10 mouse cellular contexts compared by ENCODE assay signal in genomic region chr17:36042055-36042454, GRCm38 (mm10). TPM values are rescaled to one million over a fixed set of nuclear protein-coding genes. Genes with fewer than 3 reads are reported as not detected.
DNase-seq lines count a peak whose midpoint lies in the region; ATAC-seq and TF ChIP-seq lines count a peak whose summit lies in the region.
"Not testable (repeated sequence)": the region's sequence is repeated elsewhere in the genome, so short reads cannot be mapped to it uniquely, and the experiment has no call there.
"Had no signal": no experiment of that assay in that cellular context is flagged by ENCODE, and none has a peak within 500 bp of the region (broad histone marks: within the 10 kb centered on the region; RNA-seq: fewer than 3 reads in every experiment).

No protein-coding gene starts in this region.

- H3K27me3 ChIP-seq in embryonic facial prominence, embryonic 14.5 days (replicated peaks; ENCODE audit: control insufficient read depth, insufficient read depth, low read length); hindbrain, embryonic 14.5 days (ENCODE audit: control insufficient read depth, insufficient read depth, low read length); lung, postnatal 0 days (replicated peaks; ENCODE audit: insufficient read depth, low read length); neural tube, embryonic 11.5 days (ENCODE audit: control insufficient read depth, insufficient read depth, low read length): not testable (repeated sequence)
- peaks cover 28% of the 10 kb centered on the region for H3K27me3 ChIP-seq in limb, embryonic 10.5 days (ENCODE audit: low read depth, poor library complexity, severe bottlenecking)

- peak overlapping the region; percentile 68 for H3K4me2 ChIP-seq in embryonic facial prominence, embryonic 14.5 days (ENCODE audit: low read depth, low read length)
- H3K4me2 ChIP-seq in hindbrain, embryonic 14.5 days (replicated peaks): peak overlapping the region; percentile 67
- H3K4me2 ChIP-seq in lung, postnatal 0 days (replicated peaks; ENCODE audit: low read depth, low read length): peak overlapping the region; percentile 58
- H3K4me2 ChIP-seq in neural tube, embryonic 11.5 days (ENCODE audit: low read depth): peak overlapping the region; percentile 51

- not testable (repeated sequence) for H3K36me3 ChIP-seq in embryonic facial prominence, embryonic 14.5 days (ENCODE audit: control insufficient read depth, insufficient read depth, low read length); hindbrain, embryonic 14.5 days (replicated peaks; ENCODE audit: control insufficient read depth, insufficient read depth); limb, embryonic 10.5 days; lung, postnatal 0 days (ENCODE audit: insufficient read depth, low read length); neural tube, embryonic 11.5 days (ENCODE audit: control insufficient read depth, insufficient read depth, low read length)

- not testable (repeated sequence) for H3K4me1 ChIP-seq in embryonic facial prominence, embryonic 14.5 days (ENCODE audit: control insufficient read depth, insufficient read depth, low read length); hindbrain, embryonic 14.5 days (replicated peaks; ENCODE audit: control insufficient read depth, insufficient read depth, low read length); limb, embryonic 10.5 days; lung, postnatal 0 days (ENCODE audit: insufficient read depth, low read depth, low read length); neural tube, embryonic 11.5 days (ENCODE audit: control insufficient read depth, insufficient read depth, low read length)

- ATAC-seq in embryonic facial prominence, embryonic 14.5 days (ENCODE audit: low read depth): peak; percentile 74
- peak; percentile 64; the same call in 1 of the 2 replicates for ATAC-seq in hindbrain, embryonic 14.5 days (ENCODE audit: low FRiP score)
- ATAC-seq in lung, postnatal 0 days: peak; percentile 73
- peak; percentile 78 for ATAC-seq in neural tube, embryonic 11.5 days (ENCODE audit: insufficient read depth, low FRiP score, low TSS enrichment)

- DNase-seq in adrenal gland, postnatal 10 days: peak; percentile 36
- DNase-seq in embryonic facial prominence, embryonic 14.5 days (ENCODE audit: low spot score); hindbrain, embryonic 14.5 days (ENCODE audit: low spot score); limb, embryonic 10.5 days (ENCODE audit: low spot score); neural tube, embryonic 11.5 days (ENCODE audit: low spot score): not testable (repeated sequence)
- DNase-seq in heart, adult 18-20 months: peak; percentile 35 to 50
- DNase-seq in lung, postnatal 0 days (ENCODE audit: low spot score): peak; percentile 21
- DNase-seq in thymus, postnatal 36 days: peak; percentile 40 to 52

- not testable (repeated sequence) for TF ChIP-seq EP300 in lung, postnatal 0 days (IDR thresholded peaks at IDR 0.05)

- 2% methylated on average over 13 of the region's 19 CpGs for WGBS in embryonic facial prominence, embryonic 14.5 days
- WGBS in hindbrain, embryonic 14.5 days: 0% methylated on average over 19 of the region's 19 CpGs
- whole genome bisulfite sequencing in limb, embryonic 10.5 days: 2% methylated on average over 19 of the region's 19 CpGs
- 0% methylated on average over 14 of the region's 19 CpGs for WGBS in lung, postnatal 0 days
- 1% methylated on average over 18 of the region's 19 CpGs for WGBS in neural tube, embryonic 11.5 days

- H3K9ac ChIP-seq in embryonic facial prominence, embryonic 14.5 days (ENCODE audit: low read depth, low read length): peak overlapping the region; percentile 58
- peak overlapping the region; percentile 54 for H3K9ac ChIP-seq in hindbrain, embryonic 14.5 days
- peak overlapping the region; percentile 29; the same call in 1 of the 2 replicates for H3K9ac ChIP-seq in lung, postnatal 0 days (replicated peaks; ENCODE audit: low read depth)
- H3K9ac ChIP-seq in neural tube, embryonic 11.5 days (ENCODE audit: low read length): peak overlapping the region; percentile 26

- not testable (repeated sequence) for TF ChIP-seq CTCF in lung, postnatal 0 days (IDR thresholded peaks at IDR 0.05)

- not testable (repeated sequence) for H3K27ac ChIP-seq in embryonic facial prominence, embryonic 14.5 days (replicated peaks; ENCODE audit: low read depth, low read length); hindbrain, embryonic 14.5 days; limb, embryonic 10.5 days; lung, postnatal 0 days (ENCODE audit: low read length); neural tube, embryonic 11.5 days (ENCODE audit: low read depth, low read length)

- peak overlapping the region; percentile 42 for H3K4me3 ChIP-seq in embryonic facial prominence, embryonic 14.5 days (ENCODE audit: low read depth, low read length)
- H3K4me3 ChIP-seq in hindbrain, embryonic 14.5 days (replicated peaks; ENCODE audit: low read length): peak overlapping the region; percentile 32
- H3K4me3 ChIP-seq in limb, embryonic 10.5 days: peak overlapping the region; percentile 48
- H3K4me3 ChIP-seq in lung, postnatal 0 days (ENCODE audit: low read depth, low read length): peak overlapping the region; percentile 35
- peak overlapping the region; percentile 26 for H3K4me3 ChIP-seq in neural tube, embryonic 11.5 days (ENCODE audit: low read depth, low read length)

- not testable (repeated sequence) for H3K9me3 ChIP-seq in embryonic facial prominence, embryonic 14.5 days (ENCODE audit: control insufficient read depth, low read length); hindbrain, embryonic 14.5 days (ENCODE audit: control insufficient read depth, low read length); limb, embryonic 10.5 days (replicated peaks); lung, postnatal 0 days (ENCODE audit: low read length); neural tube, embryonic 11.5 days (ENCODE audit: control insufficient read depth, low read length)

RNA-seq across cellular contexts. Expression of gene H2-T22, which starts 0.5 kb away (rescaled TPM):
- 10 to 100 TPM; 23.5 to 25.4 TPM for total RNA-seq in adrenal gland, postnatal 10 days (2021)
- polyA plus RNA-seq in embryonic facial prominence, embryonic 14.5 days (2014; fragmentation: Nextera tagmentation; extraction: Ambion mirVana): 20.5 and 20.7 TPM in 2 replicates
- total RNA-seq in heart, adult 18-20 months (2021): 10 to 100 TPM; 15.0 to 23.6 TPM
- 7.2 and 8.0 TPM in 2 replicates for polyA plus RNA-seq in hindbrain, embryonic 14.5 days (2014; fragmentation: Nextera tagmentation; extraction: Ambion mirVana)
- 5.6 and 9.7 TPM in 2 replicates for polyA plus RNA-seq in limb, embryonic 10.5 days (2016; fragmentation: Nextera tagmentation; extraction: Ambion mirVana)
- polyA plus RNA-seq in lung, postnatal 0 days (2015; fragmentation: Nextera tagmentation; extraction: Ambion mirVana): 23.9 and 24.4 TPM in 2 replicates
- 9.2 and 10.2 TPM in 2 replicates for polyA plus RNA-seq in neural tube, embryonic 11.5 days (2014; fragmentation: Nextera tagmentation; extraction: Ambion mirVana)

RNA-seq across cellular contexts. Expression of gene Gm6034, which starts 0.7 kb away (rescaled TPM):
- total RNA-seq in adrenal gland, postnatal 10 days (2021): not detected
- polyA plus RNA-seq in embryonic facial prominence, embryonic 14.5 days (2014; fragmentation: Nextera tagmentation; extraction: Ambion mirVana): not detected in 2 replicates
- total RNA-seq in heart, adult 18-20 months (2021): not detected
- polyA plus RNA-seq in hindbrain, embryonic 14.5 days (2014; fragmentation: Nextera tagmentation; extraction: Ambion mirVana): not detected in 2 replicates
- polyA plus RNA-seq in limb, embryonic 10.5 days (2016; fragmentation: Nextera tagmentation; extraction: Ambion mirVana): not detected in 2 replicates
- not detected in 2 replicates for polyA plus RNA-seq in lung, postnatal 0 days (2015; fragmentation: Nextera tagmentation; extraction: Ambion mirVana)
- not detected in 2 replicates for polyA plus RNA-seq in neural tube, embryonic 11.5 days (2014; fragmentation: Nextera tagmentation; extraction: Ambion mirVana)
- total RNA-seq: hematopoietic stem cell, adult 5-6 weeks; layer of hippocampus, postnatal 14 days had no signal

RNA-seq across cellular contexts. Expression of gene H2-T23, which starts 9.4 kb away (rescaled TPM):
- total RNA-seq in adrenal gland, postnatal 10 days (2021): 10 to 100 TPM; 55.7 to 82.7 TPM
- polyA plus RNA-seq in embryonic facial prominence, embryonic 14.5 days (2014; fragmentation: Nextera tagmentation; extraction: Ambion mirVana): 9.6 and 10.1 TPM in 2 replicates
- 10 to 100 TPM; 31.7 to 56.7 TPM for total RNA-seq in heart, adult 18-20 months (2021)
- polyA plus RNA-seq in hindbrain, embryonic 14.5 days (2014; fragmentation: Nextera tagmentation; extraction: Ambion mirVana): 3.0 and 4.1 TPM in 2 replicates
- polyA plus RNA-seq in limb, embryonic 10.5 days (2016; fragmentation: Nextera tagmentation; extraction: Ambion mirVana): 1.2 and 1.5 TPM in 2 replicates
- polyA plus RNA-seq in lung, postnatal 0 days (2015; fragmentation: Nextera tagmentation; extraction: Ambion mirVana): 50.4 and 53.1 TPM in 2 replicates
- 2.7 and 3.0 TPM in 2 replicates for polyA plus RNA-seq in neural tube, embryonic 11.5 days (2014; fragmentation: Nextera tagmentation; extraction: Ambion mirVana)

RNA-seq across cellular contexts. Expression of gene Gm11127, which starts 16.1 kb away (rescaled TPM):
- 1 to 10 TPM; 2.4 to 2.5 TPM for total RNA-seq in adrenal gland, postnatal 10 days (2021)
- not detected in 2 replicates for polyA plus RNA-seq in embryonic facial prominence, embryonic 14.5 days (2014; fragmentation: Nextera tagmentation; extraction: Ambion mirVana)
- total RNA-seq in heart, adult 18-20 months (2021): 10 to 100 TPM in 1 of 2 experiments, 1 to 10 TPM in 1; 5.4 to 10.0 TPM
- polyA plus RNA-seq in hindbrain, embryonic 14.5 days (2014; fragmentation: Nextera tagmentation; extraction: Ambion mirVana): 0.25 TPM in 1 of 2 replicates, not detected in the other
- polyA plus RNA-seq in limb, embryonic 10.5 days (2016; fragmentation: Nextera tagmentation; extraction: Ambion mirVana): not detected in 2 replicates
- polyA plus RNA-seq in lung, postnatal 0 days (2015; fragmentation: Nextera tagmentation; extraction: Ambion mirVana): not detected in 2 replicates
- polyA plus RNA-seq in neural tube, embryonic 11.5 days (2014; fragmentation: Nextera tagmentation; extraction: Ambion mirVana): not detected in 2 replicates
- total RNA-seq: hematopoietic stem cell, adult 5-6 weeks had no signal

RNA-seq across cellular contexts. Expression of gene H2-T24, which starts 21.7 kb away (rescaled TPM):
- total RNA-seq in adrenal gland, postnatal 10 days (2021): 1 to 10 TPM; 2.9 to 3.9 TPM
- 2.2 and 2.4 TPM in 2 replicates for polyA plus RNA-seq in embryonic facial prominence, embryonic 14.5 days (2014; fragmentation: Nextera tagmentation; extraction: Ambion mirVana)
- 1 to 10 TPM; 6.5 to 6.7 TPM for total RNA-seq in heart, adult 18-20 months (2021)
- 9.1 and 11.7 TPM in 2 replicates for polyA plus RNA-seq in hindbrain, embryonic 14.5 days (2014; fragmentation: Nextera tagmentation; extraction: Ambion mirVana)
- 3.2 and 4.0 TPM in 2 replicates for polyA plus RNA-seq in limb, embryonic 10.5 days (2016; fragmentation: Nextera tagmentation; extraction: Ambion mirVana)
- polyA plus RNA-seq in lung, postnatal 0 days (2015; fragmentation: Nextera tagmentation; extraction: Ambion mirVana): 2.7 and 3.7 TPM in 2 replicates
- 3.5 and 3.6 TPM in 2 replicates for polyA plus RNA-seq in neural tube, embryonic 11.5 days (2014; fragmentation: Nextera tagmentation; extraction: Ambion mirVana)
